Mouse (Mus musculus) forebrain, postnatal 0 days (tissue): Measurements from ENCODE around the gene Plagl1. TPM values are rescaled to one million over a fixed set of nuclear protein-coding genes. Genes with fewer than 3 reads are reported as not detected.
A peak's percentile ranks its signal among the peaks of the same experiment; 100 is the strongest.

Experiments
- ATAC-seq: fragments of 200-750 bp; cut with Nextera tagmentation; 2 replicates; pipeline ENCODE4 v1.8.0; 2017; ENCODE audit warnings: mild to moderate bottlenecking, moderate library complexity
- DNase-seq: peaks from one replicate; pipeline ENCODE4 v3.0.0-alpha.2; 2015
- H3K27ac ChIP-seq: fragments of 300-500 bp; sonication (generic); 2 replicates; pipeline ENCODE4 v1.5.1; 2014; ENCODE audit warnings: low read depth, mild to moderate bottlenecking, antibody characterized with exemption, low read length, moderate library complexity, mixed read lengths
- H3K27me3 ChIP-seq: fragments of 300-500 bp; sonication (generic); 2 replicates; pipeline ENCODE4 v1.6.1; 2014; ENCODE audit warnings: mild to moderate bottlenecking, low read length, mixed read lengths; ENCODE audit not compliant: insufficient read depth
- H3K36me3 ChIP-seq: fragments of 300-500 bp; sonication (generic); 2 replicates; pipeline ENCODE4 v1.6.1; 2014; ENCODE audit warnings: mild to moderate bottlenecking, moderate library complexity; ENCODE audit not compliant: insufficient read depth
- H3K4me1 ChIP-seq: fragments of 300-500 bp; sonication (generic); 2 replicates; pipeline ENCODE4 v1.6.1; 2014; ENCODE audit warnings: antibody characterized with exemption; ENCODE audit not compliant: insufficient read depth
- H3K4me2 ChIP-seq: fragments of 300-500 bp; sonication (generic); 2 replicates; pipeline ENCODE4 v1.6.1; 2014; ENCODE audit warnings: low read depth, mild to moderate bottlenecking, moderate library complexity
- H3K4me3 ChIP-seq: fragments of 300-500 bp; sonication (generic); 2 replicates; pipeline ENCODE4 v1.5.1; 2014; ENCODE audit warnings: low read depth, low read length, mixed read lengths
- H3K9ac ChIP-seq: fragments of 300-500 bp; sonication (generic); 2 replicates; pipeline ENCODE4 v1.6.1; 2014; ENCODE audit warnings: mild to moderate bottlenecking
- H3K9me3 ChIP-seq: fragments of 300-500 bp; sonication (generic); 2 replicates; pipeline ENCODE4 v1.6.1; 2016; ENCODE audit warnings: low read length
- CTCF ChIP-seq: sonication (generic); IDR thresholded peaks from 2 replicates; pipeline ENCODE4 v1.5.1; 2016; ENCODE audit warnings: antibody characterized with exemption, control low read depth, low read depth
- WGBS: fragments of 180-500 bp; shearing (Covaris S2); extraction: QIAGEN DNeasy Blood & Tissue Kit; methylation state at CpG from one replicate; pipeline ENCODE4 v1.1.7; 2014; 5-methylcytosine and 5-hydroxymethylcytosine counted together
- polyA plus RNA-seq: library from polyadenylated mRNA; unstranded; fragments of >200 nt; fragmentation: Nextera tagmentation; extraction: Ambion mirVana; gene quantifications from 2 replicates; pipeline ENCODE4 v1.2.1, GENCODE M21; 2015
- total RNA-seq: library from RNA; depleted of rRNA; stranded (reverse); fragments of >200 nt; gene quantifications from 2 replicates; pipeline ENCODE4 v1.2.3, GENCODE M21; 2014; rRNA removed

Plagl1 gene
- total and polyA plus RNA-seq, 2 experiments from 2014 or later: 15.7 to 93.7 TPM

DNA sequence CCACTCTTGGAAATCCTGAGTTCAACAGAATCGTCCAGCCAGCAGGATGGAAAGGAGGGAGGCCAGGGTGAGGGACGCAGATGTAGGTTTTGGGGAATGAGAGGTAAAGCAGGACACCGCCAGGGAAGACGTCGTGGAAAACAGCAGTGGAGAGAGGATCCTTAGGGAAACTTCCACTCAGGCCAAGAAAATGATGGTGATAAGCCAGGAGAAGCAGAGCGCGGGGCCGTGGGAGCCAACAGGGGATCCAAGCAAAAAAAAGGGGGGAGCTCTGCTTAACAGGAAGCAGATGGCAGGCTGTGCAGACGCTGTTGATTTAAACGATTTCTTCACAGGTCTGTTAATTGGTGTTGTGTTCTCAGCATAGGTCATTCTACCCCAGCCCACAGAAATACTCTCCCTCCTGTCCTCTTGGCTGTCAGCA is 112.5 kb downstream of the Plagl1 start:
- Histone ChIP-seq H3K4me3 (no peak overlapping the region), H3K27ac (no peak overlapping the region), H3K9ac (no peak overlapping the region), H3K9me3 (no peaks in the 10 kb centered on the region), H3K4me2 (no peak overlapping the region), H3K27me3 (no peaks in the 10 kb centered on the region), H3K4me1 (peaks cover 11% of the 10 kb centered on the region; the same call in 1 of the 2 replicates), H3K36me3 (peaks cover 10% of the 10 kb centered on the region; the same call in 1 of the 2 replicates)
- 41% methylated on average over 10 of the region's 10 CpGs for WGBS
- TF ChIP-seq CTCF: no peak
- peak; percentile 33 for DNase-seq
- peak; percentile 48; the same call in 1 of the 2 replicates for ATAC-seq

- Histone ChIP-seq H3K9me3 (no peaks in the 10 kb centered on the region), H3K9ac (no peak overlapping the region), H3K36me3 (peaks cover 40% of the 10 kb centered on the region), H3K27ac (no peak overlapping the region), H3K4me2 (no peak overlapping the region), H3K4me1 (peaks cover 11% of the 10 kb centered on the region; the same call in 1 of the 2 replicates), H3K4me3 (no peak overlapping the region), H3K27me3 (no peaks in the 10 kb centered on the region)
- DNase-seq (no peak), ATAC-seq (no peak)
- WGBS: 91% methylated on average over 7 of the region's 7 CpGs
- TF ChIP-seq CTCF: no peak
These were observed 115.6 kb downstream of the Plagl1 start for GRCm38 (mm10) chr10:13175866-13176265.

GRCm38 (mm10) chr10:13177973-13178624 is 117.8 kb downstream of the Plagl1 start, which contains the start of gene Zc2hc1b:
Gene Zc2hc1b (minus strand): TSS chr10:13178023.
- TF ChIP-seq CTCF: no peak
- H3K9me3 ChIP-seq: no peaks in the 10 kb centered on the region
- DNase-seq (no peak), ATAC-seq (no peak)
- H3K9ac ChIP-seq: no peak within 1 kb of the TSS
- peaks cover 55% of the 10 kb centered on the region for H3K36me3 ChIP-seq
- no peak within 1 kb of the TSS for H3K4me3 ChIP-seq
- WGBS: 88% methylated on average over 7 of the region's 7 CpGs
- no peak within 1 kb of the TSS for H3K4me2 ChIP-seq
- no peaks in the 10 kb centered on the region for H3K27me3 ChIP-seq
- no peaks in the 10 kb centered on the region for H3K4me1 ChIP-seq
- no peak within 1 kb of the TSS for H3K27ac ChIP-seq

GRCm38 (mm10) chr10:13180211-13180610 is 119.9 kb downstream of the Plagl1 start:
- Histone ChIP-seq H3K27me3 (no peaks in the 10 kb centered on the region), H3K4me1 (no peaks in the 10 kb centered on the region), H3K9ac (no peak overlapping the region), H3K36me3 (peaks cover 57% of the 10 kb centered on the region), H3K9me3 (no peaks in the 10 kb centered on the region), H3K4me2 (no peak overlapping the region), H3K27ac (no peak overlapping the region), H3K4me3 (no peak overlapping the region)
- ATAC-seq (no peak), DNase-seq (no peak)
- no peak for TF ChIP-seq CTCF
- WGBS: 93% methylated on average over 7 of the region's 7 CpGs

Other genes starting within 250 kb of the Plagl1 start
- 23.9 and 26.8 TPM in 2 replicates for gene Utrn, start 191.1 kb upstream of the Plagl1 start, total RNA-seq
- gene Utrn, start 191.1 kb upstream of the Plagl1 start, polyA plus RNA-seq: 7.9 and 14.2 TPM in 2 replicates
- 1.1 and 1.9 TPM in 2 replicates for gene Stx11, start 96.2 kb upstream of the Plagl1 start, total RNA-seq
- gene Stx11, start 96.2 kb upstream of the Plagl1 start, polyA plus RNA-seq: 0.82 and 1.6 TPM in 2 replicates
- gene Sf3b5, start 55.2 kb upstream of the Plagl1 start, total RNA-seq: 19.7 and 22.9 TPM in 2 replicates
- 30.2 and 36.4 TPM in 2 replicates for gene Sf3b5, start 55.2 kb upstream of the Plagl1 start, polyA plus RNA-seq
- not detected in 2 replicates for gene Zc2hc1b, start 117.5 kb downstream of the Plagl1 start, total RNA-seq
- gene Zc2hc1b, start 117.5 kb downstream of the Plagl1 start, polyA plus RNA-seq: not detected in 2 replicates
- gene Ltv1, start 132.7 kb downstream of the Plagl1 start, total RNA-seq: 11.3 and 15.5 TPM in 2 replicates
- gene Ltv1, start 132.7 kb downstream of the Plagl1 start, polyA plus RNA-seq: 21.4 and 27.9 TPM in 2 replicates